Mouse (Mus musculus) testis, adult 2 months (tissue): ENCODE measurements around the gene Ppp1r21. TPM values are rescaled to one million over a fixed set of nuclear protein-coding genes. Genes with fewer than 3 reads are reported as not detected.

Experiments
- H3K27ac ChIP-seq: fragments of 200-500 bp; 2 replicates; pipeline ENCODE4 v1.5.1; 2012; ENCODE audit warnings: low read depth, low read length; ENCODE audit not compliant: control insufficient read depth, insufficient read depth
- H3K27me3 ChIP-seq: fragments of 200-500 bp; 2 replicates; pipeline ENCODE4 v1.6.1; 2012; ENCODE audit warnings: mild to moderate bottlenecking, low read length, moderate library complexity; ENCODE audit not compliant: control insufficient read depth, insufficient read depth
- H3K36me3 ChIP-seq: fragments of 200-500 bp; 2 replicates; pipeline ENCODE4 v1.6.1; 2012; ENCODE audit warnings: mild to moderate bottlenecking, low read length; ENCODE audit not compliant: control insufficient read depth, insufficient read depth
- H3K4me1 ChIP-seq: fragments of 200-500 bp; 2 replicates; pipeline ENCODE4 v1.6.1; 2012; ENCODE audit warnings: low read length; ENCODE audit not compliant: control insufficient read depth, insufficient read depth
- H3K4me3 ChIP-seq: fragments of 200-500 bp; 2 replicates; pipeline ENCODE4 v1.5.1; 2012; ENCODE audit warnings: low read depth, mild to moderate bottlenecking, low read length, moderate library complexity, mixed read lengths; ENCODE audit not compliant: control insufficient read depth
- CTCF ChIP-seq: fragments of 200-500 bp; IDR thresholded peaks from 2 replicates; pipeline ENCODE4 v1.5.1; 2012; ENCODE audit warnings: low read depth, mild to moderate bottlenecking, inconsistent platforms, low read length, moderate library complexity; ENCODE audit not compliant: control insufficient read depth, insufficient read depth, insufficient replicate concordance
- POLR2A ChIP-seq: fragments of 200-500 bp; IDR thresholded peaks from 2 replicates; pipeline ENCODE4 v1.6.1; 2012; ENCODE audit warnings: low read depth, mild to moderate bottlenecking, inconsistent platforms, low read length, moderate library complexity; ENCODE audit not compliant: control insufficient read depth
- polyA plus RNA-seq: library from polyadenylated mRNA; depleted of rRNA; stranded (reverse); fragments of >200 nt; gene quantifications from 2 replicates; pipeline ENCODE4 v1.2.3, GENCODE M21; 2012

The Ppp1r21 gene
- polyA plus RNA-seq, 1 experiment, result 9.4 TPM

- H3K4me3 ChIP-seq, result no peak overlapping the region
- no peak overlapping the region for H3K27ac ChIP-seq
- TF ChIP-seq POLR2A (no peak), CTCF (no peak)
- no peaks in the 10 kb centered on the region for H3K4me1 ChIP-seq
- H3K27me3 ChIP-seq, result no peaks in the 10 kb centered on the region
- no peaks in the 10 kb centered on the region for H3K36me3 ChIP-seq
Measured at GRCm38 (mm10) chr17:88556688-88557087, 26.8 kb downstream of the Ppp1r21 start.

- no peak overlapping the region for H3K4me3 ChIP-seq
- no peaks in the 10 kb centered on the region for H3K4me1 ChIP-seq
- TF ChIP-seq POLR2A (no peak), CTCF (no peak)
- H3K27ac ChIP-seq, result no peak overlapping the region
- H3K27me3 ChIP-seq, result no peaks in the 10 kb centered on the region
- H3K36me3 ChIP-seq, result no peaks in the 10 kb centered on the region
Measured at GRCm38 (mm10) chr17:88558168-88558842, 28.4 kb downstream of the Ppp1r21 start.

- Histone ChIP-seq H3K27ac (no peak overlapping the region), H3K4me3 (no peak overlapping the region), H3K4me1 (no peaks in the 10 kb centered on the region), H3K36me3 (no peaks in the 10 kb centered on the region), H3K27me3 (no peaks in the 10 kb centered on the region)
- TF ChIP-seq POLR2A, result no peak
- TF ChIP-seq CTCF, result no peak
Measured at GRCm38 (mm10) chr17:88563611-88564010, 33.7 kb downstream of the Ppp1r21 start.

- no peak overlapping the region for H3K27ac ChIP-seq
- no peak for TF ChIP-seq CTCF
- no peak for TF ChIP-seq POLR2A
- H3K4me3 ChIP-seq, result no peak overlapping the region
- H3K4me1 ChIP-seq, result no peaks in the 10 kb centered on the region
- no peaks in the 10 kb centered on the region for H3K36me3 ChIP-seq
- H3K27me3 ChIP-seq, result no peaks in the 10 kb centered on the region
Measured at GRCm38 (mm10) chr17:88569807-88570540, 40.1 kb downstream of the Ppp1r21 start.

GRCm38 (mm10) chr17:88570784-88571183 lies 40.9 kb downstream of the Ppp1r21 start:
- Histone ChIP-seq H3K4me3 (no peak overlapping the region; the same call in 1 of the 2 replicates), H3K36me3 (no peaks in the 10 kb centered on the region), H3K27me3 (no peaks in the 10 kb centered on the region)

GRCm38 (mm10) chr17:88574811-88575210 lies 44.9 kb downstream of the Ppp1r21 start:
- no peaks in the 10 kb centered on the region for H3K36me3 ChIP-seq
- no peaks in the 10 kb centered on the region for H3K4me1 ChIP-seq
- TF ChIP-seq POLR2A (no peak), CTCF (no peak)
- no peaks in the 10 kb centered on the region for H3K27me3 ChIP-seq
- H3K27ac ChIP-seq, result no peak overlapping the region
- H3K4me3 ChIP-seq, result no peak overlapping the region

More at GRCm38 (mm10) chr17:88570784-88571183, 40.9 kb downstream of the Ppp1r21 start:
- H3K4me1 ChIP-seq, result no peaks in the 10 kb centered on the region
- TF ChIP-seq POLR2A (no peak), CTCF (no peak)
- no peak overlapping the region for H3K27ac ChIP-seq

- TF ChIP-seq POLR2A, result no peak
- TF ChIP-seq CTCF, result no peak
- H3K27ac ChIP-seq, result no peak overlapping the region
- no peaks in the 10 kb centered on the region for H3K36me3 ChIP-seq
- H3K27me3 ChIP-seq, result no peaks in the 10 kb centered on the region
- no peak overlapping the region for H3K4me3 ChIP-seq
- no peaks in the 10 kb centered on the region for H3K4me1 ChIP-seq
Measured at GRCm38 (mm10) chr17:88578522-88579242, 48.8 kb downstream of the Ppp1r21 start.
